Mouse (Mus musculus): ENCODE data around the gene Gstm5.

- TF ChIP-seq USF1 (IDR thresholded peaks at IDR 0.05; ENCODE audit: low read depth) (no peak), POLR2A (IDR thresholded peaks at IDR 0.05; ENCODE audit: insufficient read length, low read depth) (no peak), POLR2AphosphoS2 (IDR thresholded peaks at IDR 0.05; ENCODE audit: insufficient read length, low read depth) (no peak)
Measured at GRCm38 (mm10) chr3:107863471-107863870, 32.1 kb upstream of the Gstm5 start.
